Mouse (Mus musculus): ENCODE data around the gene Cit.

Gene Cit

DNA sequence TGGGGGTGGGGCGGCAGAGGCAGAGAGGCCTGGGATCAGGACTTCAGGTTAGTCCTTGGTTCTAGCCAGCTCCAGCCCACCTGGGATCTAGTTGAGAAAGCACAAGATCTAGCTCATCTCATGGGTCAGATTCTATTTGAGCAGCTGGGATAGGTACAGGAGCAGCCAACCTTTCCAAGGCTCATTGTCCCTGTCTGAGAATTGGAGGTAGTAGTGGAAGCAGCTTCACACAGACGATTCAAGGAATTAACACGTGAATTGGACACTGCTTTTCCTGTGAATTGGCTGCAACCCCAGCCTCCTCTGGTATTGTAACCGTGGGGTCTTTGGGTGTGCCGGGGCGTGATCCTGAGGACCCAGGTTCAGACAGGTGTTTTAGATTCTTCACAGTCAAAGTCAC is 207.7 kb downstream of the Cit start:
- no peak for DNase-seq

Data from thymus, postnatal 25 days (tissue).